Mouse (Mus musculus): ENCODE results near the gene Retreg1.
"Not testable (repeated sequence)": the region's sequence is repeated elsewhere in the genome, so short reads cannot be mapped to it uniquely, and the experiment has no call there.

The Retreg1 gene

GRCm38 (mm10) chr15:25984067-25984733 lies 141.2 kb downstream of the Retreg1 start, which contains the start of gene Zfp622:
Zfp622 (plus strand) TSS chr15:25984366.
- DNase-seq (ENCODE audit: inconsistent age in 2 of 2, low spot score in 1 of 2): peak; percentile 96 to 98

GRCm38 (mm10) chr15:25984734-25985492 lies 141.9 kb downstream of the Retreg1 start:
- peak in 1 of 2 experiments; percentile 64 for DNase-seq (ENCODE audit: inconsistent age in 2 of 2, low spot score in 1 of 2)

DNA sequence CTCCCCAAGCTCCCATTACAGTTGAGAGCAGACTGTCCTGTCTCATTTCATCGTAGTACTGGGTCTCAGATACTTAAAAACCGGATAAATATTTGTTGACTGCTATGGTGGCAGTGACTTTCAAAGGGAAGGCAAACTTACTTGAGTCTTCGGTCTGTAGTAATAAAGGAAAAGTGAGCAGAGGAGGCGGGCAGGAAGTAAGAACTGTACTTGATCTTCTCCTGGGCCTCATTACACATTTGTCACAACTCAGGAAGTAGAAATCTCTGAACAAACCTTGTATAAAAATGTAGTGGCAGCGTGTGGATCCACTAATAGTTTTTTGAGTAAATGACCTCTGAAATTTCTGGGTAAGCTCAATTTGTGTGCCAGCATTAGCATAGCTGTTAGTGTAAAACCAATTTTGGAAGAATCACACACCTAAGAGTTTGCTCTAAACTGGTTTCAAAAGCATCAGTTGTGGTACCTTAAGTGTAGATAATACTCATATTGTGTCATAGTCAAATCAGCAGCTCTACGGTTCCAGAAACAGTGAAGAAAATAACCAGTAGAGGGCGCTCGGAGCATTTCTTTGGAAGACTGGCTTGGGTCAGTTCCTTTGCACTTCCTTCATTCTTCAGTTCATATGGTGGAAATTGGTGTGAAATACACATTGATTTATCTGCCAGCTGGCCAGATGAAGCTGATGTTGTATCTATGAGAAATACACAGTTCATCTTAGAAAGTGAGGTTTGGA lies 150.2 kb downstream of the Retreg1 start:
- peak; percentile 51 to 89 for DNase-seq (ENCODE audit: inconsistent age in 2 of 2, low spot score in 1 of 2)

DNA sequence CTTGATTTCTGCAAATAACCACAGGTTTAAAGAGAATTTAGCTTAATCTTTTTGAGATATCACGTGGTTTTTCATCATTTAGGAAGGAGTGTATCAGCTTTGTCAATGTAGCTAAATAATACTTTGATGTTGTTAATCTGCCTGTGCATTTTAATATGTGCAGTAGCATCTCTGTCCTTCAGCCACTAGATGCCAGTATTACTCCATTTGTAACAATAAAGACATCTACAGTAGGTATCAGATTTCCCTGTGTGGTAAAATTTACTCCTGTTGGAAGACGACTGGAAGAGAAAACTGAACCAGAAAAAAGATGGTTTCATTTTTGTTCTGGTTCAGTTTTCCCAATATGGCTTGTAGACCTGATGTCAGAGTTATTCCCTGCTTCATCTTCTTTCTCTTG lies 152.5 kb downstream of the Retreg1 start:
- peak in 1 of 2 experiments; percentile 48 for DNase-seq (ENCODE audit: inconsistent age in 2 of 2, low spot score in 1 of 2)

GRCm38 (mm10) chr15:25999545-25999944 lies 156.6 kb downstream of the Retreg1 start:
- not testable (repeated sequence) for DNase-seq (ENCODE audit: inconsistent age in 2 of 2, low spot score in 1 of 2)

- DNase-seq (ENCODE audit: inconsistent age in 2 of 2, low spot score in 1 of 2): peak in 1 of 2 experiments; percentile 74
These were observed 165.6 kb downstream of the Retreg1 start for GRCm38 (mm10) chr15:26008621-26009020.

GRCm38 (mm10) chr15:26012891-26013290 lies 169.9 kb downstream of the Retreg1 start:
- no peak for DNase-seq (ENCODE audit: inconsistent age in 2 of 2, low spot score in 1 of 2)

GRCm38 (mm10) chr15:26015979-26016665 lies 173.1 kb downstream of the Retreg1 start:
- DNase-seq (ENCODE audit: inconsistent age in 2 of 2, low spot score in 1 of 2): peak; percentile 15 to 58

- no peak for DNase-seq (ENCODE audit: inconsistent age in 2 of 2, low spot score in 1 of 2)
These were observed 178.7 kb downstream of the Retreg1 start for GRCm38 (mm10) chr15:26021721-26022120.

- DNase-seq (ENCODE audit: inconsistent age in 2 of 2, low spot score in 1 of 2): no peak
These were observed 179.7 kb downstream of the Retreg1 start for GRCm38 (mm10) chr15:26022636-26023035.

Data from adrenal gland, adult (tissue).